Mouse (Mus musculus) liver, postnatal 0 days (tissue): ENCODE data around the gene Pimreg. TPM values are rescaled to one million over a fixed set of nuclear protein-coding genes. Genes with fewer than 3 reads are reported as not detected.

ENCODE experiments used
- ATAC-seq: fragments of 200-750 bp; cut with Nextera tagmentation; 2 replicates; pipeline ENCODE4 v1.8.0; 2017; ENCODE audit warnings: mild to moderate bottlenecking, moderate library complexity
- DNase-seq: peaks from one replicate; pipeline ENCODE4 v3.0.0-alpha.2; 2016
- H3K27ac ChIP-seq: fragments of 300-500 bp; sonication (generic); 2 replicates; pipeline ENCODE4 v1.5.1; 2014; ENCODE audit warnings: antibody characterized with exemption, moderate library complexity, mild to moderate bottlenecking, low read depth
- H3K27me3 ChIP-seq: fragments of 300-500 bp; sonication (generic); 2 replicates; pipeline ENCODE4 v1.6.1; 2014; ENCODE audit warnings: low read length, control low read depth, mixed read lengths; ENCODE audit not compliant: insufficient read depth
- H3K36me3 ChIP-seq: fragments of 300-500 bp; sonication (generic); replicated peaks from 2 replicates; pipeline ENCODE4 v1.6.1; 2014; ENCODE audit warnings: mild to moderate bottlenecking, control low read depth, low read length, moderate library complexity, mixed read lengths; ENCODE audit not compliant: insufficient read depth
- H3K4me1 ChIP-seq: fragments of 300-500 bp; sonication (generic); 2 replicates; pipeline ENCODE4 v1.6.1; 2014; ENCODE audit warnings: antibody characterized with exemption, mild to moderate bottlenecking, control low read depth; ENCODE audit not compliant: insufficient read depth
- H3K4me2 ChIP-seq: fragments of 300-500 bp; sonication (generic); 2 replicates; pipeline ENCODE4 v1.6.1; 2014; ENCODE audit warnings: low read depth, mild to moderate bottlenecking, low read length, moderate library complexity, mixed read lengths
- H3K4me3 ChIP-seq: fragments of 300-500 bp; sonication (generic); 2 replicates; pipeline ENCODE4 v1.5.1; 2014; ENCODE audit warnings: low read depth, low read length
- H3K9ac ChIP-seq: fragments of 300-500 bp; sonication (generic); replicated peaks from 2 replicates; pipeline ENCODE4 v1.6.1; 2014; ENCODE audit warnings: mild to moderate bottlenecking, moderate library complexity
- H3K9me3 ChIP-seq: fragments of 300-500 bp; sonication (generic); 2 replicates; pipeline ENCODE4 v1.6.1; 2016; ENCODE audit warnings: mild to moderate bottlenecking, control low read depth, low read length, mixed read lengths
- CTCF ChIP-seq: sonication (generic); IDR thresholded peaks from 2 replicates; pipeline ENCODE4 v1.5.1; 2016; ENCODE audit warnings: antibody characterized with exemption, low read depth
- EP300 ChIP-seq: IDR thresholded peaks from 2 replicates; pipeline ENCODE4 v1.6.1; 2016; ENCODE audit warnings: antibody characterized with exemption, low read depth, mild to moderate bottlenecking
- WGBS: fragments of 180-500 bp; shearing (Covaris S2); extraction: QIAGEN DNeasy Blood & Tissue Kit; methylation state at CpG from one replicate; pipeline ENCODE4 v1.1.7; 2014; ENCODE audit not compliant: insufficient replicate concordance; 5-methylcytosine and 5-hydroxymethylcytosine counted together
- polyA plus RNA-seq: library from polyadenylated mRNA; unstranded; fragments of >200 nt; fragmentation: Nextera tagmentation; extraction: Ambion mirVana; gene quantifications from 2 replicates; pipeline ENCODE4 v1.2.1, GENCODE M21; 2015

Gene Pimreg
- polyA plus RNA-seq, 1 experiment from 2014 or later: 7.0 TPM

DNA sequence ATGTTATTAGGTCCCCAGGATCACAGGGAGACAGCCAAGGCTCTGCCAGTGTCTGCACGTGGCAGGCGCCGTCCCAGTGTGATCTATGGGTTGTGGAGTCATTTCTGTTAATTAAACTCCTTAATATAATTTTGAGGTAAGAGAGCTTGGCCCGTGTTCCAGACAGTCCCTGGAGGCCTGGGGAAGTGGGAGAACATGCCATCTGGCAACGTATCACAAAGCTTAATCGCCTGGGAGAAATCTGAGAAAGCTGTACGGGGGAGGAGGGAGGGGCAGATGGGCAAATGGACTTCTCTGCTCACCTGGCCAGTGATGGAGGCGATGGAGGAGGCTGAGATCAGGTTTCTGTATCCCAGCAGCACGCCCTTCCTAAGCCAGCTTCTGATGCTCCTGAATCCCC lies 38.7 kb upstream of the Pimreg start:
- no peaks in the 10 kb centered on the region for H3K9me3 ChIP-seq
- no peak overlapping the region for H3K4me2 ChIP-seq
- TF ChIP-seq CTCF: no peak
- no peak for TF ChIP-seq EP300
- H3K27me3 ChIP-seq: no peaks in the 10 kb centered on the region
- H3K9ac ChIP-seq: no peak overlapping the region
- DNase-seq (no peak), ATAC-seq (no peak)
- 63% methylated on average over 9 of the region's 9 CpGs for WGBS
- no peak overlapping the region for H3K4me3 ChIP-seq
- no peak overlapping the region for H3K27ac ChIP-seq
- no peaks in the 10 kb centered on the region for H3K36me3 ChIP-seq
- no peaks in the 10 kb centered on the region for H3K4me1 ChIP-seq

DNA sequence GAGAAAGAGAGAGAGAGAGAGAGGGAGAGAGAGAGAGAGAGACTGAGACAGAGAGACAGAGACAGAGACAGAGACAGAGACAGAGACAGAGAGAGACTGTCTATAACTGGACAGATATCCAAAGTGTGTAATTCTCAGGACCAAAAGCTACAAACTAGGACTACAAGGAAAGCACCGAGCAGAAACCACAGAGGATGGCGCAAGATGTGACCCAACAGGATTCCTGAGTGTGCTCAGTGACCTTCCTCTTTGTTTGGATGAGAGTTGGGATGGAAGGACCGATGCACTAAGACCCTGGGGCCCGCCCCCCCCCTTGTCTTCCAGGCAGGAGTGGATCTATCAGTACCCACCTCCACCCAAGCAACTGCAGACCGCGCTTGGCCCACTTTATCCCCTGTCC lies 36.3 kb upstream of the Pimreg start:
- no peak overlapping the region for H3K4me3 ChIP-seq
- H3K9me3 ChIP-seq: no peaks in the 10 kb centered on the region
- DNase-seq (no peak), ATAC-seq (no peak)
- H3K27ac ChIP-seq: no peak overlapping the region
- no peaks in the 10 kb centered on the region for H3K36me3 ChIP-seq
- TF ChIP-seq EP300: no peak
- TF ChIP-seq CTCF: no peak
- no peaks in the 10 kb centered on the region for H3K27me3 ChIP-seq
- 65% methylated on average over 5 of the region's 6 CpGs for WGBS
- H3K9ac ChIP-seq: no peak overlapping the region
- no peaks in the 10 kb centered on the region for H3K4me1 ChIP-seq
- no peak overlapping the region for H3K4me2 ChIP-seq

DNA sequence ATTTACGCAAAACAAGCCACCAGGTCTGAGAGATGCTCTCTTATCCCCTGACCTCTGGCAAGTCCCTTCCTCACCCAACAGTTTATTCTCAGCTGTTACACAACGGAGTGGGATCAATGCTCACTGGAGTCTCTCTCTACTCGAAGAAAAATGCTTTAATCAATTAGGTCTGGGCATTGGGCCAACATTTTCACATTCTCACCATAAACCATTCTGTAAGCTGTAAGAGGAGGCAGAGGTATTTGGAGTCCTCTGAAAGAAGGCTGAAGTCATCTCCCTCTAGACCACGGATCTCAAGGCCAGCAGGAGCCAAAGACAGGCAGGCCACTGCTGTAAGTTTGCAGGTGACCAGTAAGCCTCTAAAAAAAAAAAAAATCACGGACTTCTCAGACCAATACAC lies 31.5 kb upstream of the Pimreg start:
- Histone ChIP-seq H3K4me2 (no peak overlapping the region), H3K27me3 (no peaks in the 10 kb centered on the region), H3K4me3 (no peak overlapping the region), H3K9me3 (no peaks in the 10 kb centered on the region), H3K36me3 (no peaks in the 10 kb centered on the region), H3K27ac (no peak overlapping the region), H3K9ac (no peak overlapping the region), H3K4me1 (peaks cover 2% of the 10 kb centered on the region; the same call in 1 of the 2 replicates)
- no peak for DNase-seq
- ATAC-seq: peak; percentile 31; the same call in 1 of the 2 replicates
- WGBS: 47% methylated on average over 5 of the region's 5 CpGs
- TF ChIP-seq EP300: no peak

DNA sequence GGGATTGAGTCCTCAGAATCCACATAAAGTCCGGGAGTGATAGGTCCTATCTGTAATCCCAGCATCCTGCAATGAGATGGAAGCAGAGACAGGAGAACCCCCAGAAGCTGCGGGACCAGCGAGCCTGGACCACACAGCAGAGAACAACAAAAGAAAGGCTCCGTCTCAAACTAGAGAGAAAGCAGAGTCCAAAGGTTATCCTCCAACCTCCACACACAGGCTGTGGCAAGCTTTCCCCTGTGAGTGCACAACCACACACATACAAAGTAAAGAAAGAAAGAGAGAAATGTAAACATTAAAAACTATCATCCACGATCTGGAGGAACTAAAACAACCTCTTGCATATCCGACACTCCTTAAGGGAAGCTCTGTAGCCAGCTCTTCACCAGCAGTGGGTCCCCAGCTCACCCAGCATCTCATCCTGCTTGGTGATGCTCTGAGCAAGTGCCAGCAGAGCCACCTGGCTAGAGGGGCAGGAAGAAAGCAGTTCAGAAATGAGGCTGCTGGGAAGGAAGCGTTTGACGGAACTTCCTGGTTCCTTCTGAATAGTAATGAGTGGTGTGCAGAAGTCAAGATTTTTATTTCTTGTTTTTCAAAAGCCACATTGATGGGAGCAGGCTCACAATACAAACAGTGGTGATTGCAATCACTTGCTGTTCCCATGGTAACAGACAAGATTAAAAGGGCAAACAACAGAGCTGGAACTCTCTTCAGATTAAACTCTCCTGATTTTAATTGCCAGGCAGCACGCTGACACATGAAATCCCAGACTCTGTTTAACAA lies 30.7 kb upstream of the Pimreg start:
- H3K27me3 ChIP-seq: no peaks in the 10 kb centered on the region
- TF ChIP-seq EP300 (no peak), CTCF (no peak)
- H3K4me2 ChIP-seq: no peak overlapping the region
- WGBS: 30% methylated on average over 9 of the region's 9 CpGs
- peaks cover 2% of the 10 kb centered on the region; the same call in 1 of the 2 replicates for H3K4me1 ChIP-seq
- H3K36me3 ChIP-seq: no peaks in the 10 kb centered on the region
- no peaks in the 10 kb centered on the region for H3K9me3 ChIP-seq
- DNase-seq (no peak), ATAC-seq (no peak)
- H3K27ac ChIP-seq: no peak overlapping the region
- no peak overlapping the region for H3K9ac ChIP-seq
- no peak overlapping the region for H3K4me3 ChIP-seq

DNA sequence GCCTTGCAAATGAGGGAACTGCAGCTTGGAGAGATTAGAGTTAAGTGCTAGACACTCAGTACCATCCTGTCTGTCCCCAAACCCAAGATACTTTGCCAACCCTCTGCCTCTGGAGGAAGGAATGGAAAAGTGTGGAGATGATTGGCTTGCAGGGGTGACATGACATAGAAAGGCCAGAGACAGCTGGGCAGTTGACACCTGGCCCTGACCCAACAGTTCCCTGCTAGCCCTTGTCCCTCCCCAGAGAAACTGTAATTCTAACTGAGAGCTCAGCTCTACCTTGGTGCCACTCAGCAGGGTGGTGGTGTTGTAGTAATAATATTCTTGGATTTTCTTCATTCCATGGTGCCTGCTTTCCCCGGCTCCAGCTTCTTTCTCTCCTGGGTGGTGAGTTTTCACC lies 29.9 kb upstream of the Pimreg start:
- 63% methylated on average over 1 of the region's 1 CpGs for WGBS
- DNase-seq: no peak

DNA sequence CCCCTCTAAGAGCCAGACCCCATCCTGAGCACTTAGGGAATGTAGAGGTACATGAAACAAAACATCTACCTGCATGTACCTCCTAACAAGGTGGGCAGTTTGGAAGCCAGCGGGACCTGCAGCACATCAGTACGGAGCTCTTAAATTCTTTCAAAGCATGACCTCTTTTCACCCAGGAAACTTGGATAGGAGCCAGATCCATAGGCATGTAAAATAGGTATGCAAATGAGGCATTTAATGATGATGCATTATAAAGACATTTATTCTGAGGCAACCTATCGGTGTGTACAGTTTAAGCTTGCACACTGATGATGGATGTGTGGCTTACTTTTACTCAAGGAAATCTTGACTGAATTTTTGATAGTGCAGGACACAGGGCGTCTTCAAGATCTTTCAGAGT lies 27.2 kb upstream of the Pimreg start:
- 77% methylated on average over 4 of the region's 4 CpGs for WGBS
- Histone ChIP-seq H3K4me3 (no peak overlapping the region), H3K27me3 (no peaks in the 10 kb centered on the region), H3K36me3 (no peaks in the 10 kb centered on the region), H3K4me1 (peaks cover 2% of the 10 kb centered on the region; the same call in 1 of the 2 replicates), H3K27ac (no peak overlapping the region), H3K9me3 (no peaks in the 10 kb centered on the region), H3K9ac (no peak overlapping the region), H3K4me2 (no peak overlapping the region)
- no peak for ATAC-seq
- TF ChIP-seq CTCF (no peak), EP300 (no peak)
- no peak for DNase-seq

More for the DNA sequence above, 29.9 kb upstream of the Pimreg start:
- Histone ChIP-seq H3K4me1 (peaks cover 2% of the 10 kb centered on the region; the same call in 1 of the 2 replicates), H3K4me2 (no peak overlapping the region), H3K4me3 (no peak overlapping the region), H3K9me3 (no peaks in the 10 kb centered on the region), H3K27me3 (no peaks in the 10 kb centered on the region), H3K27ac (no peak overlapping the region), H3K9ac (no peak overlapping the region), H3K36me3 (no peaks in the 10 kb centered on the region)
- no peak for TF ChIP-seq EP300
- no peak for TF ChIP-seq CTCF
- ATAC-seq: no peak
